Mouse (Mus musculus) thymus, postnatal 25 days (tissue): ENCODE data around the gene Sorcs1.
A peak's percentile ranks its signal among the peaks of the same experiment; 100 is the strongest.

ENCODE experiments used
- DNase-seq: peaks from one replicate; pipeline ENCODE4 v3.0.0; 2022

The Sorcs1 gene

GRCm38 (mm10) chr19:50196592-50196991 lies 481.9 kb downstream of the Sorcs1 start:
- DNase-seq: no peak

- no peak for DNase-seq
Observed at GRCm38 (mm10) chr19:50185769-50186715, 492.4 kb downstream of the Sorcs1 start.

GRCm38 (mm10) chr19:50184901-50185623 lies 493.4 kb downstream of the Sorcs1 start:
- DNase-seq: peak; percentile 3

- DNase-seq: no peak
Observed at GRCm38 (mm10) chr19:50178851-50179250, 499.6 kb downstream of the Sorcs1 start.

- no peak for DNase-seq
Observed at GRCm38 (mm10) chr19:50178151-50178550, 500.3 kb downstream of the Sorcs1 start.

- DNase-seq: no peak
Observed at GRCm38 (mm10) chr19:50171849-50172248, 506.6 kb downstream of the Sorcs1 start.

GRCm38 (mm10) chr19:50151111-50151510 lies 527.3 kb downstream of the Sorcs1 start:
- DNase-seq: no peak

GRCm38 (mm10) chr19:50145919-50146318 lies 532.5 kb downstream of the Sorcs1 start:
- DNase-seq: no peak

GRCm38 (mm10) chr19:50141853-50142252 lies 536.6 kb downstream of the Sorcs1 start:
- DNase-seq: no peak

GRCm38 (mm10) chr19:50134656-50135055 lies 543.8 kb downstream of the Sorcs1 start:
- no peak for DNase-seq

- DNase-seq: no peak
Observed at GRCm38 (mm10) chr19:50105842-50106585, 572.4 kb downstream of the Sorcs1 start.
